Mouse (Mus musculus): ENCODE results near the gene Anks3.

The Anks3 gene

DNA sequence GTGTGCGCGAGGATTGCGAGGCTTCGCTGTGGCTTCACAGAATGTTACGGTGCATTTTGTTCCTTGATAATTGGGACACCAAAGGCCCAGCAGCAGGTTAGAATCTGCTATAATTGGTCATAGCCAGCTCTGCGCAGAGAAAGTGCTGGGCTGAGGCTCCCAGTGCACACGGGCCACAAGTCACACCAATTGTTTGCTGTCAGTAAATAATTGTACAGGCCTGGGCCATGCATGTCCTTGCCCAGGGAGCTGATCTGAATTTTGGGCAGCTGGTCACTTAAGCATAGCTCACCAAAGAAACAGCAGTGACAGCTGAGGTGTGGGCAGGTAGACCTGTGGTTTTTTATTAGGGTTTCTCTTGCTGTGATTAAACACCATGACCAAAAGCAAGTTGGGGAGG, 36.0 kb downstream of the Anks3 start:
- no peak for ATAC-seq (ENCODE audit: low TSS enrichment)

DNA sequence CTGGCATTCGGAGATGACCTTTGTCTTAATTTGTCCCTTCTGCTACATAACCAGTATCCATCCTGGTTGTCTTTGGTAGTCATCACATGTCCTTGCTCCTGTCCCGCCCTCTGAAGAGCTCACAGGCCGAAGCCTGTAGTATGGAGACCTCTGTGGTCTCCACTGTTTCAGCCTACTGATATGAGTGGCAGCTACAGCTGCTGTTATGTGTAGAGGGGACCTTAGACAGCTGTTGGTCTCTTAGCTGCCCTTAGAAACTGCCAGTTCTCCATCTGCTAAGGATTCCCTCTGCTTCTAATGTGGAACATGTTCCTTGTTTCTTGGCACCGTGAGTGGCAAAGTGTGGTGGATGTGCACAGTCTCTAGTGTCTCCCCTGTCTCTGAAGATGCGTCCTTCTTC, 40.0 kb downstream of the Anks3 start:
- ATAC-seq (ENCODE audit: low TSS enrichment) = no peak

DNA sequence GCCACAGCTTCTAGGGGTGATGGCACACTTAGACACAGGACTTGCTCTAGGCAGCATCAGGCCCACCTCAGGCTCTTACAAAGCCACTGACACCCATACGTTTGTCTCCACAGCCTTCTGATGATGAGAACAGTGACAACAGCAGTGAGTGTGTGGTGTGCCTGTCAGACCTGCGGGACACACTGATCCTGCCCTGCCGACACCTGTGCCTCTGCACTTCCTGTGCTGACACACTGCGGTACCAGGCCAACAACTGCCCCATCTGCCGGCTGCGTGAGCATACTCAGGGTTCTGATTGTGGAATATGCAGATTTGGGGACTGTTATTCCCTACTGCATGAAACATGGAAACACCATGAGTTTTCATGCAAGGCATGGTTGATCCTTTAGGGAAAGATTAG, 41.5 kb downstream of the Anks3 start:
- peak; percentile 24; the same call in 1 of the 2 replicates for ATAC-seq (ENCODE audit: low TSS enrichment)

DNA sequence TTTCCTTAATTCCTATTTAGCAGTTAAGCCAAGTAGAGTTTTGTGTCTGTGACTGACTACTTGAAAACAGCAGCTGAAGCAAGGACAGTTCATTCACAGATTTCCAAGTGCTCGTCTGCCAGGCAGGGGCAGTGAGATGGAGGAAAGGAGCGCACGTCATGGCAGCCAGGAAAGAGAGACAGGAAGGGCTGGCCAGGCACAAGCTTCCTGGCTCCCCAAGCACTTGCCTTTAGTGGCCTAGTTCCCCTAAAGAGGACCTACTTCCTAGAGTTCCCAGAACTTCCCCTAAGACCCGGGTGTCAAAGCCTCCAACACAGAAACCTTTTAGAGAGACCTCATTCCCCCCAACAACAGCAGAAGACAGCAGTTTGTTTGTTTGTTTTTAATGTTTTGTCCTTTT, 43.4 kb downstream of the Anks3 start:
- no peak for ATAC-seq (ENCODE audit: low TSS enrichment)

DNA sequence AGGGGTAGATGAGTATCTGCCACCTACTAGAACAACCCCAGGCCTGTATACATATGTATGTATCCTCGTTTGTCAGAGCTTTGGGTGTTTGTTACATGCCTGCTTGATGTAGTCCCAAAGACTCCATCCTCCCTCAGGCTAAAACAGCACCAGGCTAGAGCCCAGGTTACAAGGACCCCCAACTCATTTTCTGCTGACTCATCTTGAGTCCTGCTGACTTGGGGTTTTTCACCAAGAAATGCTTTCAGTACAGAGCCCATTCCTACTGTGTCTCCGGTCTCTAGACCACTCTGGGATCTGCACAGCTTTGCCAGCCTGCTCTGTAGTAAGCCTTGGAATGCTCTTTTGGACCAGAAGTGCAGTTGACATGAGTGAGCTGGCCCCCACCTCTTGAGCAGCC, 47.4 kb downstream of the Anks3 start:
- ATAC-seq (ENCODE audit: low TSS enrichment) = no peak

DNA sequence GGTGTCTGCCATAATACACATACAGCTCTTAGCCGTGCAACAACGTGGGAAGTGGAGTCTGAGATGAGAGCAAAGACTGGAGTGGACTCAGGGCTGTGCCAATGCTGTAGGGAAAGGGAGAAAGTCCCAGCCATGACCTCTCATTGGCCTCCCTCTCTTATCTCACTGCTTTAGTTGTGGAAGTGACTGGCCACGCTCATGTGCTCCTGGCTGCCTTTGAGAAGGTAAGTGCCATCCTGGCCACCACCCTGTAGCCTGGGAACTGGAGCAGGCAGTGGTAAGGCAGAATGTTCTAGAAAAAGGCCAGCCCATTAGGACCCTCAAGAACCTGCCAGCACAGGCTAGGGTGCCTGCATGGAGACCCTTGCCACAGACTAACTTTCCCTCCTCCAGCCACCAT, 48.1 kb downstream of the Anks3 start:
- ATAC-seq (ENCODE audit: low TSS enrichment) = no peak

DNA sequence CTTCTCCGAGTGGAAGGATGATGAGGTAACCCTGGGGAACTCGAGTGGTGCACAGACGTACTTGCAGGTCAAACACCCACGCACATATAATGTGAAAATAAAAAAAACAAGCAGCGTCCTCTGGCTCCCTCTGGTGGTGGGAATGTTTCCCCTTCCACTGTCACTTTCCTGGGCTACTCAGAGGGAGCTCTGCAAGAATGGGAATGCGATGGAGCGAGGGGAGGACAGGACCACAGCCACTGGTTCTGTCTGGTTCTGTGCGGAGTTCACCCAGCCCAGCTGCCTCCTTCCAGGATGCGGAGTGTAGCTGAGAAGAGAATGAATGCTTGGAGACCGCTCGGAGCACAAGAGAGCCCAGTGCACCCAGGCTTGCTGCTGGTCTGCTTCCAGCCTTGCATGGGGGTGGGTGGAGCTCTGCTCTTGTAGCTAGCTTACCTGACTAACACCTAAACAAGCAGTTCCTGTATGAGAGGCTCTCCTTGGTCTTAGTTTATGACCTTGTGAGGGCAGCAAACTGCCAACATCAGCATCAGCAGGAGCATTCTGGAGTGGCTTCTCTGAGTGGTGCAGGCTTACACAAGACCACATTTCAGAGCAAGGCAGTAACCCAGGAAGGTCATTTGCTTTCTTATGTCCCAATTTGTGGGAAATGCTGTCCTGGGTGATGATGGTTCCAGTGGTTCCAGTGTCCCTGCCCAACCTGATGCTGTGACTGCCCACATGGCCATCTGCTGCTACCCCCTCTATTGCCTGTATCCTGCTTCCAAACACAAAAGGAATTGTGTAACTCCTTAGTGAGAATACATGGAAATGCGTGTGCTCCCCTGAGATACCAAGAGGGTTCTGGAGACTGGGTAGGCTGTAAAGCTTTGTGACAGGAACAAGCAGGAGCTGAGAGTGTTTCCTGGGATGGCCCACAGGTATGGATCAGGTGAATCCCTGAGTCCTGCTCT, 49.9 kb downstream of the Anks3 start:
- ATAC-seq (ENCODE audit: low TSS enrichment) = peak; percentile 58

DNA sequence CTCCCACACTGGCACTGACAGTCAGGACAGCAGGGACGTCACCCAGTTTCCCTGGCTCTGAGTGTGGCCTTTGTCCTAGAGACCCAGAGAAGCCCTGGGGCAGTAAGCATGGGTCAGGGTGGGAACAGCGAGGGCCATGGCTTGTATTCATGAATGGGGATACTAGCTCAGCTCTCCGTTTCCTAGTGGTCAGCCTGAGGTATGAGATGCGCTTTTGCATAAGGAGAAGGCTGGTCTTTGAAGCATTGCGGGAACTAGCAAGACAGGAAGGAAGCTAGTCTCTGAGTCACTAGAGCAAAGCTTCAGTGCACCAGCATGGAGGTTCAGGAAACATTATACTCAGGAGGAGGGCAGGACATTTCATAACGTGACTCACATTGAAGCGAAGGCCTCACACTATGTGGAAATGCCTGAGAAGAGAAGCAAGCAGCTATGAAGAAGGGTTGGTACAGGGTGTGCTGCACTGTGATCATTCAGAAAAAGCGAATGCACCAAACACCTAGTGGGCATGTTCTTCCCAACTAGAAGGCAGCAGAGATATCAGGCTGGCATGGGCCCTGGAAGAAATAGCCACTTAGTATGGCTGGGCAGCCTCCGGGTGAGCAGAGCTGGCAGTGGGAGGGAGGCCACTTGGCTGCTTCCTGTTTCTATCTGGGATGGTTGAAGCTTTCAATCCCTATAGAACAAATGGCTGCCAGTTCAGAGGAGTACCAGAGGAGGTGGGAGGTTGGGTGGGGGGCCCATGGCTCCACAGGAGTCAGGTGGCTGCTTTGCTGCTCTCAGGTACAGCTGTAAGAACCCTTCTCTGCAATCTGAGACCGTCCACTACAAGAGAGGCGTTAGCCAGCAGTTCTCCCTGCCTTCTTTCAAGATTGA, 50.9 kb downstream of the Anks3 start:
- ATAC-seq (ENCODE audit: low TSS enrichment) = peak; percentile 24

DNA sequence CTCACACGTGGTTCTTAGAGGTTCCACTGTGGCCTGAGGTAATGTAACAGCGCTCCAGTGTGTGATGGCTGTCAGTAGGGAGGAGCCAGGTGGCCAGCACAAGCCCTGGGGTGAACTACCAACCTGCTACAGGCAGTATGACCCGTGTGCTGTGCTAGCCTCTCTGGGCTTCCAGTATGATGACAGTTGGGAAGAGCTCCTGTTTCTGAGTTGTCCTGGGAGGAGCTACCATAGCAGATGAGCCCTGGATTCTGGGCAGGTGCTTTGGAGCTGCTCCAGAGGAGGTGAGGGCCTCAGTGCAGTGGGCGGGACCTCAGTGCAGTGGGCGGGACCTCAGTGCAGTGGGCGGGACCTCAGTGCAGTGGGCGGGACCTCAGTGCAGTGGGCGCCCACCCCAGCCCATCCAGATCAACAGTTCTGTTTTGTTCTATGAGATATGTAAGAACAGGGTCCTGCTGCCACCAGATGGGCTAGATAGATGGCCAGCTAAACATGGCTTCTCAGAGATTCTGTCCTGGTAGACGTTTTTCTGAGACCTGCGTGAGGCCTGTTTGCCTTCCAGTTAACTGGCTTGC, 51.8 kb downstream of the Anks3 start:
- no peak for ATAC-seq (ENCODE audit: low TSS enrichment)

DNA sequence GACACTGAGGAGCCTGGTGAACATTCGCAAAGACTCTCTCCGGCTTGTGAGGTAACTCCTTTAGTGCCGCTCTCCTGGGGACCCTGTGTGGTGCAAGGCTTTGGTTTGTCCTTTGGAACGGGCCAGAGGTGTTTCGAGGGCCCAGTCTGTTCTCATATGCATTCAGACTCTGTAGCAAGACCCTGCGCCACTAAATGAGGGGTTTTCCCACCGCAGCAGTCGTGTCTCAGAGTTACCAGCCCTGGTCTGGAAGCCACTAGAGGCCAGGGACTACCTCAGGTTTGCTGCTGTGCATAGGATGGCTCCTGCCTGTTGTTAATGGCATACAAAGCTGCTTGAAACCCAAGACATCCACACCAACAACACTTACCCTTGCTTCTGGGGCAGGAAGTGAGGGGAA, 53.2 kb downstream of the Anks3 start:
- no peak for ATAC-seq (ENCODE audit: low TSS enrichment)

DNA sequence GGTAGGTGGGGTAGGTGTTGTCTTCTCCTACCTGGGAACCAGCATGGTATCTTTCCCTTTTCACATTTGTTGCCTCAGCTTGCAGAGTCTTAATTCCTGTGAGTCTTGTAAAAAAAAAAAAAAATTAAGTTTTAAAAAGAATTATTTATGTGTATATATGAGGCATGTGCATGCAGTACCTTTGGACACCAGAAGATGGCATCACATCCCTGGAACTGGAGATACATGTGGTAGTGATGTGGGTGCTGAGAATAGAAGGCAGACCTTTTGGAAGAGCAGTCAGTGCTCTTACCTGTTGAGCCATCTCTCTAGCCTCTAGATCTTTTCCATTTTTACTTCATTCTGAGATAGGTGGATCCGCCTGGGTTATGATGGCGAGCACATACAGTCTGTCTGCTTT, 54.3 kb downstream of the Anks3 start:
- ATAC-seq (ENCODE audit: low TSS enrichment) = no peak

DNA sequence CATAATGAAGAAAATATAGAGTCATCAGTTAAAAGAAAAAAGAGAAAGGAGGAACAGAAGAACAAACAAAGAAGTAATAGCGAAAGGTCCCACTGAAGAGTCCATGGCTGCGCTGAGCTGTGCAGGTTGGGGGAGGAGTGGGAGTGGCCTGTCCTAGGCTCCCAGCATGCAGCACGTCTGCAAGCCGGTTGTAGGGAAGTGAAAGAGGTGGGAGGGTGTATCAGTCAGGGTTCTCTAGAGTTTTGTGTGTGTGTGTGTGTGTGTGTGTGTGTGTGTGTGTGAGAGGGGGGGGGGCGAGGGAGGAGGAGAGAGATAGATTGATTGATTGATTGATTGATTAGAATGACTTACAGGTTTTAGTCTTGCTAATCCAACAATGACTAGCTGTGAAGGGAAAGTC, 56.0 kb downstream of the Anks3 start:
- ATAC-seq (ENCODE audit: low TSS enrichment) = no peak

DNA sequence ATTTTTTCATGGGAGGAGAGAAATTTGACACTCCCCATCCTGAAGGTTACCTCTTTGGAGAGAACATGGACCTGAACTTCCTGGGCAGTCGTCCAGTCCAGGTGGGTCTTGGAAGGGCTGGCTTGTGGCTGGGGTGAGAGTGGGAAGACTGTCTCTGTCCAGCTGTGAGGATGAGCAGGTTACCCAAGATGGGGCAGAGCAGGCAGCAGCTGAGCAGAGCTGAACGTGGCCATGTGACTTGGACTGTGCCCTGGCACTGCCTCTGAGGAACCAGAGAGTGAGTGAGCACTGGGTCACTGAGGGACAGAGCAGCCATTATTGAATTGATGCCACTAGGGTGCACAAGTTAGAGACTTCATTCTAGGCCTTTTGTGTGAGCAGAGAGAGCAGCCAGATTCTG, 56.6 kb downstream of the Anks3 start:
- ATAC-seq (ENCODE audit: low TSS enrichment) = peak; percentile 62

DNA sequence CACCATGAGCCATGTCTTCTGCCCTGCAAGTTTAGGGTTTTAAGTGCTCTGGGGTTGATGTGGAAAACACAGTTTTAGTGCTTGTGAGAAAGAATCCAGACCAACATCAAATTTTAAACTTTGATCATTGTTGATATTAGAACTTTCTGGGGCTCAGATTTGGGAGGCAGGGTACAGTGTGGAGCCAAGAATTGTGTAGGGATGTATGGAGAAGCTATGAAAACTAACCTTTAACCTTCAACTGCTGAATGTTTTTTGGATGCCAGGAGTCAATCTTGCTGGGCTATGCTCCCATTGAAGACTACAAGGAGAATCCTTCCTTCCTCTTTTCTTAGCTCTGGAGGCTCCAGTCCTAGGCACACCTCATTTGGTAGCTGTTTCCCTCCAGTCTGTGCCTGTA, 57.4 kb downstream of the Anks3 start:
- no peak for ATAC-seq (ENCODE audit: low TSS enrichment)

DNA sequence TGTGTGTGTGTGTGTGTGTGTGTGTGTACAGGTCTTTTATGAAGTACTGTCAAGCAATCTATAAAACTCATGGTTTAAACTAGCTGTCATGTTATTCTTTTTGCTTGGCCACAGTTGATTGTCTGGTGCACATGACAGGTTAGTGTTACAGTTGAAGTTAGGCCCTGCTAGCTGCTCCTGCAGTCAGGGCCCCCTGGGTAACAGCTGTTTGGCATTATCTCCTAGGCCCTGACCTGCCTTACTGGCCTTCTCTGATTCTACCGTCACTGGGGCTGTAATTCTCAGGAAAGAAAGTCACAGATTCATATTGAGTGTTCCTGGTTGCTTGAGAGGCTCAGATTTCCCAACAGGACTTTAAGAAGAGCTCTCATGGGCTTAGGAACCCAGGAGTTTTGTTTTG, 58.4 kb downstream of the Anks3 start:
- ATAC-seq (ENCODE audit: low TSS enrichment) = no peak

DNA sequence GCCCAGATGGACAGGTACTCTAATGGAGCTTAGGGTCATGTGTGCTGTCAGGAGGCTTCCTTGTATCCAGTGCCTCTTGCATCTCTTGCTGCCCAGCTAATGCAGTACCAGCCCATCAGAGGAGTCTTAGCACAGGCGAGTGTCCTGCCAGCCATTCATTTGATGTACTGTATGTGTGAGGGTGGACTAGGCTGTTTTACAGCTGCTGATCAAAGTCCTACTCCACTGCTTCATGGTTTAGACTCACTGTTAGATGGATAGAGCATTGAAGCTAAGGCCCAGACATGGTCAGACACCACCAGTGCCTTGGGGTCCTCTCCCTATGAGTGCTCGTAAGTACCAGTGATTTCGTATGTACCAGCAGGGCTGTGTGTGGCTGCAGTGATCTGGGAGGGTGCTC, 59.1 kb downstream of the Anks3 start:
- ATAC-seq (ENCODE audit: low TSS enrichment) = no peak

DNA sequence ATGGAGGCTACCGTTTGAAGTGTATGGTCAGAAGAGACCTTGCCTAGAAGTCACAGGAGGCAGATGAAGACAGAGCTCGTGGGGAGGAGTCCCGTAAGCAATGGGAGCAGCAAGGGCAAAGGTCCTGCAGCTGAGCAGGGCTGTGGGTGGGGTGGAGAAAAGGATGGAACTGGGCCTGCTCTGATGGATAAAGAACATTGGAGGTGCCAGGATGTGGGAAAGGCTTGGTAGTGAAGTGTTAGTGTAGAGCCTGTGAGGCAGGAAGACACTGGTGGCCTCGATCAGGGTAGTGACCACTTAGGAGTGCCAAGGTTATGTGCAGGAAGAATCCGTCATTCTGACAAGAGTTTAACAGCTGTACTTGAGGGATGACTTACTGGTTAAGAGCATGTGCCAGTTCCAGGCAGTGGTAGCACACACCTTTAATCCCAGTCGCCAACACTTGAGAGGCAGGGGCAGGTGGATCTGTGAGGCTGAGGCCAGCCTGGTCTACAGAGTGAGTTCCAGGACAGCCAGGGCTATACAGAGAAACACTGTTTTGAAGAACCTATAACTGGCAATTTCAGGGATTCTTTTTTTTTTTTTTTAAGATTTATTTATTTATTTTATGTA, 60.4 kb downstream of the Anks3 start:
- no peak for ATAC-seq (ENCODE audit: low TSS enrichment)

DNA sequence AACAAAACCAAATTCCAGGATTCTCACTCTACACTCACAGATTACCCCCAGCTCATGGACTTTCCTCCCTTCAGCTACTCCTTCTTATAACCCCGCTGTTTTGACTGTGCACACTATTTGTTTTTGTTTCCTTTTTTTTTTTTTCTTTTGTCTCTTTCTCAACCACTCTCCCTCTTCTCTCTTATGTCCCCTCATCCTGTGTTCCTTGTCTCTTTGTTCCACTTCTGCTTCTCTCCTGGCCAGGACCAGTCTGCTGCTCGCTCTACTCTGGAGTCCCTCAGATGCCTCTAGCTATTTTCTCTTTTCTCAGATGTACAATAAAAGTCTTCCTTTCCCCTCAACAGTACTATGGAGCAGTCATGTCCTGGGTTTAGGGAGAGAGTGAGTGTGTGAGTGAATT, 61.6 kb downstream of the Anks3 start:
- ATAC-seq (ENCODE audit: low TSS enrichment) = no peak

DNA sequence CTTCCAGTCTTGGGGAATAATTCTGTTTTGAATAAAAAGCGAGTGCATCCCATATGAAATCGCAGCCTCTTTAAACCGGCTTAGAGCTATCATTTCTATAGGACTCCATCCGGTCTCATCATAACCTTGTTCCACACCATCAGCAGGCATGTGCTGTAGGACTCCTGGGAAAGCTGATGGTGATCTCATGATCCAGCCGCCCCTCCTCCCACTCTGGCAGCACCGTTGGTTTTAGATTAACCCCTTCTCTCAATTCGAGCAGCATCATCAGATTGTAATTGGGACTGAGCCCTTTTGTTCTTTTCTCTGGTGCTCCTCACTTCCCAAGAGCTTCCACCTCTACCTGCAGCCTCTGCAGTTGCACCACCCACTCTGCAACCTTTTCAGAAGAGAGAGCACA, 62.8 kb downstream of the Anks3 start:
- ATAC-seq (ENCODE audit: low TSS enrichment) = no peak

DNA sequence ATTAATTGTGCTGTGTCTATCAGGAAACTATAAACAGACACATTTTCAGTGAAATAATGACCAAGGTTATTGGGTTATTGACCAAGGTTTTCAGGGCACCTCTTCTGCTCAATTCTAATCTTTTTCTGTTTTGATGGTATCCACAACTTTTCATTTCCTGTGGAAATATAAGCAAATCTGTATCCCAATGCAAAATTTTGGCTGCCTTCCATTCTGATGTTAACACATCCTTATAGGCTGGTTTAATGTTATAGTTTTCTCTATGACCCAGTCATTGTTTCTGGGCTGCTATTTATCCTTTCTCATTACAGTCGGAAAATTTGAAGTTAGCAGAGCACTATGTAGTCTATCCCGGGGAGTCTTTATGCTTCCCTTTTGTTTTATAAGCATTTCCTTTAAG, 64.3 kb downstream of the Anks3 start:
- ATAC-seq (ENCODE audit: low TSS enrichment) = no peak

DNA sequence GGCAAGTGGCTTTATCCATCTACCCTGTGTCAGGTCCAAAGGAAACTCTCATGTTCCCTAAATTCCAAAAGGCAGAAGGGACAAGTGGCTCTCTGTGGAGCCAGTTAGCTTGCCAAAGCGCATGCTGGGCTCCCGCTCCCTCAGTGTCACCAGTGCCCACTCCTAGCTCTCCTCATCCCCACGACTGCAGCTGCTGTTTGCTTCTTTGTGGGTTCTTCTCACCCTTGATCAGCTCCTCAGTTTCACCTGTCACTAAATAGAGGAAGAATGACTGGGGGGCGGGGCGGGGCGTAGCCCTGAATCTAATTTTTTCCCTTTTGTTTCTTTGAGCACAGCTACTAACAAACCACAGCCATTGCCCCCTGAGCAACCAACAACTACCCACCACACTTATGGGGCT, 65.1 kb downstream of the Anks3 start:
- ATAC-seq (ENCODE audit: low TSS enrichment) = no peak

DNA sequence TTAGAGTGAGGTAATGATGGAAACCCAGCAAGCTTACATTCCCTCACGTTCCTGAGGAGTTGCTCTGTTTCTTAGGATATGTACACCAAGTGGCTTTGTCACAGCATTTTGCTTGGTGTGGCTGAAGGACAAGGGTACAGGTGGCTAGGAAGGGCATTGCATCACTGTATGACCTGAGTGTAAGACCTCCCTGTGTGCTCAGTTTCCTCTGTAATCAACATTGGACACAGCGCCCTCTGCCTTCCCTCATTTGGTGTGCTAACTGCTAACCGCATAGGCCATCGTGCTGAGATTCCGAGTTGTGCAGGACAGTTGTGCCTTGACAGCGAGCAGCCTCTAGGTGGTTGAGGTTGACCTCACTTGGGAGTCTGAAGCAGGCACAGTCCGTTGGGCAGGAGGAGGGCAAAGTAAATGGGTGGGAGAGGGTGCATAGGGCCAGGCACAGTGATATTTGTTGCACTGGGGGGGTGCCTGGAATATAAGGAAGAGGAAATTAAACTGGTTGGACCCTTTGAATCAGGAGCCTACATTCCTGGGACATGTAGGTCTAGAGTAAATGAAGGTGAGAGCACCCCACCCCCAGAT, 66.8 kb downstream of the Anks3 start:
- ATAC-seq (ENCODE audit: low TSS enrichment) = no peak
